Mouse (Mus musculus) retina, adult 2 months (tissue): ENCODE data around the gene Rbfox3.

Experiments used
- DNase-seq: peaks from one replicate; pipeline ENCODE4 v3.0.0-alpha.2; 2012; ENCODE audit warnings: low read depth, low spot score

Rbfox3 gene

GRCm38 (mm10) chr11:118479776-118480175 is 431.6 kb downstream of the Rbfox3 start:
- no peak for DNase-seq

DNA sequence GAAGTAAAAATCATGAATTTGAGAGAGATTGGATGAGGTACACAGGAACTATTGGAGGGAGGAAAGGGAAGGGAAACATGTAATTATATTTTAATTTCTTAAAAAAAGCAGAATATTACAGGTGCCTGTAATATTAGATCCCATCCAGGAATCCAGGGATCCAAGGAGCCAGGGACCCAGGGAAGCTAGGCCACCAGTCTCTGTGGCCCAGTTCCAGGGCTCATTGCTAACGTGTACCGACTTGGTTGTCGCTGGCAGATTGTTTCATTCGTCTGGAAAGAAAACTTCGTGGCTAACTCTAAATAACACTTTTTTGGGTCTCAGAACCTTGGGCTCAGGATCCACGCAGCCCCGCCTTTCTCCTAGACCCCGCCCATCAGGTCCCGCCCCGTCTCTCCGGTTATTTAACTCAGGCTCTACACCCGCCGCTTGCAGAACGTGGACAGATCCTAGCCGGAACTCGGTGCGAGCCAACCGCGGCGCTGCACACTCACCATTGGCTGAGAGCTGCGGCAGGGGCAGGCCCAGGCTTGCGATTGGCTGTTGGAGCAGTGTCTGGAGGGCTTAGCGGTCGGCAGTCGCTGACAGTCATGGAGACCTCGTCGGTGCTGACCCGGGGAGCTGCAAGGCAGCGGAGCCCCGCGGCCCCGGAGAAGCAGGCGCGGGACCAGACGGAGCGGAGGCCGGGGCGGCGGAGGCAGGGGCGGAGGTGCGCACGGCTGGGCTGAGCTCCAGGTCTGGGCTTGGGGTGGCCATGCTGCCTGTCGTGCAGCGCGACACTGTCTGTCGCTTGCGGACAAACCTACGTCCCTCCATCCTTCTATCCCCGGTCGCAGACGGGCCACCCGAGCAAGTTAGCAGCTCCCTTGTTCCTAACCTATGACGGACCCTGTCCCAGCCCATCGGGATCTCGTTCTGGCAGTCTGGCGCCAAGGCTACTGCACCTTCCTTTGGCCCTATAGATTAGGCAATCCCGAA is 434.7 kb downstream of the Rbfox3 start, which contains the start of gene Engase:
Gene Engase, plus strand, starts transcription at position 434 of the 978 bp plus-strand sequence.
- peak; percentile 80 for DNase-seq

- no peak for DNase-seq
Observed at GRCm38 (mm10) chr11:118475496-118476083, 435.8 kb downstream of the Rbfox3 start.

DNA sequence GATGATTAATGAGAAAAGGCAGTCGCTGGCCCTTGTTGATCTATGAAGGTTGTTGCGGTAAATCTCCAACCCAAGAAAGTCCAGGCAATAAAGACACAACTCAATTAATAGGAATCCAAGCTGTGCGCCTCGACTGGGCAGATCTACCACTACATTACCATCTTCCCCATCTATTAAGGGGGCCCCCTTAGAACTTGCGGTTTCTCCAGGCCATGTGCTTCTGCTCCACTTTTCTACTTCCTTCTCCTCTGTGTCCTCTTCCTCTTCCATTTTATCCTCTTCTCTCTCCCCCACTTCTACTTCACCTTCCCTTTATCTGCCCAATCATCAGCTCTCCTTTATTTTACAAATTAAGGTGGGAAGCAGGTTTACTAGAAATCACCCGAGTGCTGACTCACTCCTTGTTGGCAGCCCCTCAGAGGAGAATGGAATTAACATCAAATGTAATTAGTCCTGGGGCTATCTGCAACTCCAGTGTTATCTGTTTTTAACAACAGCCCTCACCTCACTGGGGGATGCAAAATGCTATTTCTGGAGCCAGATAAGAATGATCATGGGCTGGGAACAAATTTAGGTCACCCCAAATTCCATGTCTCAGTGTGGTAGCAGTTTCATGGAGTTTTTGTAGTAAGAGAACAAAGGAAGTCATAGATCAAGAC is 437.4 kb downstream of the Rbfox3 start:
- no peak for DNase-seq

GRCm38 (mm10) chr11:118473161-118473560 is 438.2 kb downstream of the Rbfox3 start:
- DNase-seq, result no peak

GRCm38 (mm10) chr11:118471676-118472075 is 439.7 kb downstream of the Rbfox3 start:
- DNase-seq, result no peak

GRCm38 (mm10) chr11:118470234-118470966 is 441.0 kb downstream of the Rbfox3 start:
- DNase-seq, result no peak

- DNase-seq, result no peak
Observed at GRCm38 (mm10) chr11:118469509-118470160, 441.8 kb downstream of the Rbfox3 start.

DNA sequence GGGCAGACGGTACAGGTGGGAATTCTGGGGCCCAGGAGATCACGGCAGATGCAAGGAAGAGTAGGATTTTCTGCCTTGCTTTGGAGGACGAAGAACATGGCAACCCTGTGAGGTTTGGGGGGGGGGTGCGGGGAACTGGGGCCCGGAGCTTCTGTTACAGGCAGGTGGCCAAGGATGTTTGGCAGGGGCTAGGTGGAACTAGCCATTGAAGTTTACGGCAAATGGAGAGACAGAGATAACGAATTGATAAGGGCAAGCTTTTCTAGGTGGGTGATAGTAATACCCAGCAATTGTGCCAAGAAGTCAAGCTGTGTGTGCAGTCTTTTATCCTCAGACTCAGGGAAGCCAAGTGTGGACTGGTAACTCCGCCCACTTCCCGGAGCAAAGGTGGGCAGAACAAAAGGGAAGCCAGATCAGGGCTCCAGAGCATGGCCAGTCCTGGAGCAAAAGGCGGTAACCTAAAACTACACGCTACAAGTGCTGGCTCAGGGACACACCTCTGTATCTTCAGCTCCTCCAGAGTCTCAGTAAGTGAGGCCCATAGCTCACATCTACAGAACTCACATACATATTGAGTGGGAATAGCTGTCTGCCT is 443.9 kb downstream of the Rbfox3 start:
- no peak for DNase-seq

DNA sequence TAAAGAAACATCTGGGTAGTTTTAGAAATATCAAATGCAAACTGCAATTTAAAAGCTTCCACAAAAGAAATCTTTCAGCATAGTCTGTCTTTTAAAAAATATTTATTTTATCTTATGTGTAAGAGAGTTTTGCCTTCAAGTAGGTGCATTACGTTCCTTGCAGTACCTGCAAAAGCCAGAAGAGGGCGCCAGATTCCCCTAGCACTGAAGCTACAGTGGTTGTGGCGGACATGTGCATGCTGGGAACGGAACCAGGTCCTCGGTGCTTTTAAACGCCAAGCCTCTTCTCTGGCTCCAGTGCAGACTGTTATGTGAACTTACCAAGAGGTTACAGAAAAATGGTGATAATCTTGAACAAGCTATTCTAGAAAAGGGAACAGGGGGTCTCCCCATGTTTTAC is 451.1 kb downstream of the Rbfox3 start:
- no peak for DNase-seq

- no peak for DNase-seq
Observed at GRCm38 (mm10) chr11:118459536-118459935, 451.9 kb downstream of the Rbfox3 start.

DNA sequence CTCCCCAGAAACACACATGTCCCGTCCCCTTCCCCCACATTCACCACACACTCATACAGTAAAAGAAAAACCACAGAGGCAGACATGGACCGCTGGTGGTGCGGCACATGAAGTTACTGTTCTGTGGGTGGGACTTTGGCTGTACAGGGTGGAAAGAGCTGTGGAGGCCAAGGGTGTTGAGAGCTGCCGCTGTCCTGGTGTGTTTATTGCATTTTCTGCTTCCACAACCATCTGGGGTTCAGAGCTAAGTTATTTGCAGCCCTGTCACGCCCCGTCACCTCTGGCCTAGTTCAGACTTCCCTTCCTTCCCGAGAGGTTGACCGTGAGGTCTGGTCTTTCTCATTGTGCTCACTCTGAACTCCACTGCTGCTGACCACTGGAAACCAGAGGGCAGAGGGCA is 452.3 kb downstream of the Rbfox3 start:
- DNase-seq, result no peak

- DNase-seq, result no peak
Observed at GRCm38 (mm10) chr11:118456937-118457336, 454.5 kb downstream of the Rbfox3 start.

- DNase-seq, result no peak
Observed at GRCm38 (mm10) chr11:118455788-118456187, 455.6 kb downstream of the Rbfox3 start.

GRCm38 (mm10) chr11:118453886-118454671 is 457.3 kb downstream of the Rbfox3 start:
- DNase-seq, result no peak

- no peak for DNase-seq
Observed at GRCm38 (mm10) chr11:118452955-118453354, 458.4 kb downstream of the Rbfox3 start.

DNA sequence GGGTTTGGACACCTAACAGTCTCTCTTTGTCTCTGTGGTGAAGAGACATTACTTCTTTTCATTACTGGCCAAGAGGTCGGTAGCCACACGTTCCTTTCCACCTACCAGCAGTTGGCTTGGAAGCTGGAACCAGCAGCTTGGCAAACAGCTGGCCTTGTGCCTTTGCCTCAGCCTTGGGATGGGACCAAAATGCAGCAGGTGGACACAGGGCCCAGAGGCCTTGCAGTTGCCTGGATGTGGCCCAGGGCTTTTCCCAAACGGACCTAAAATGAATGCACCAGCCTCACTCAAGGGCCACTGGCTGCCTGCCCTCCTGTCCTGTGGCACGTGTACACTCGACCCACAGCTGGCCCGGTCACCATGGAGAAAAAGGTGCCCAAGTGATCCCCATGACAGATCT is 460.2 kb downstream of the Rbfox3 start:
- no peak for DNase-seq

DNA sequence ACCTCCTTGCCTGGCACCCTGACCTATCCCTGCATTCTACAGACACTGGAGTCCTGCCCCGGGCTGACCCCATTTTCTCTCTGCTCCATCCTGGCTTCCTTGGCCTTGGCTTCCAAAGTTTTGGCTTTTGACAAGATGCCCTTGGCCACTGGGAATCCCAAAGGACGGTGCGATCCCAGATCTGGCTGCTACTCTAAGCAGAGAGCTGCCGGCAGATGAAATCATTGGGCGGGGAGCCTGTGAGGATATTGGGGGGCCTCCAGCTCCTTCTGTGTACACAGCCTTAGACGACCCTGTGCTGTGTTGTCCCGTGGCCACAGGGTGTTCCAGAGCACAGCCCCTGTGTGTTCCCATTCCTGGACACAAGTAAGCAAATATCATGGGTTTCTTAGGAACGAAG is 463.0 kb downstream of the Rbfox3 start:
- no peak for DNase-seq

GRCm38 (mm10) chr11:118447346-118447745 is 464.1 kb downstream of the Rbfox3 start:
- DNase-seq, result no peak

- peak; percentile 57 for DNase-seq
Observed at GRCm38 (mm10) chr11:118445843-118446242, 465.6 kb downstream of the Rbfox3 start.
